Mouse (Mus musculus): Measurements from ENCODE around the gene Ank. TPM values are rescaled to one million over a fixed set of nuclear protein-coding genes. Genes with fewer than 3 reads are reported as not detected.

Ank gene
- polyA plus RNA-seq, 1 experiment = 231 TPM

- Histone ChIP-seq H3K27ac (ENCODE audit: insufficient read depth, low read length) (no peak overlapping the region), H3K4me3 (ENCODE audit: insufficient read depth, low read length) (no peak overlapping the region), H3K4me1 (ENCODE audit: control insufficient read depth, insufficient read depth, low read length) (peaks cover 20% of the 10 kb centered on the region)
- TF ChIP-seq CTCF (IDR thresholded peaks at IDR 0.05; ENCODE audit: extremely low read depth, insufficient read depth, low read length) = no peak
- no peak for TF ChIP-seq POLR2A (IDR thresholded peaks at IDR 0.05; ENCODE audit: extremely low read depth, insufficient read depth, low read length)
Observed at GRCm38 (mm10) chr15:27525233-27526005, 58.9 kb downstream of the Ank start.

- Histone ChIP-seq H3K4me3 (ENCODE audit: insufficient read depth, low read length) (no peak overlapping the region), H3K4me1 (ENCODE audit: control insufficient read depth, insufficient read depth, low read length) (peaks cover 15% of the 10 kb centered on the region), H3K27ac (ENCODE audit: insufficient read depth, low read length) (no peak overlapping the region)
- TF ChIP-seq POLR2A (IDR thresholded peaks at IDR 0.05; ENCODE audit: extremely low read depth, insufficient read depth, low read length) (no peak), CTCF (IDR thresholded peaks at IDR 0.05; ENCODE audit: extremely low read depth, insufficient read depth, low read length) (no peak)
Observed at GRCm38 (mm10) chr15:27528896-27529295, 62.4 kb downstream of the Ank start.

- peaks cover 8% of the 10 kb centered on the region for H3K4me1 ChIP-seq (ENCODE audit: control insufficient read depth, insufficient read depth, low read length)
- TF ChIP-seq POLR2A (IDR thresholded peaks at IDR 0.05; ENCODE audit: extremely low read depth, insufficient read depth, low read length) (no peak), CTCF (IDR thresholded peaks at IDR 0.05; ENCODE audit: extremely low read depth, insufficient read depth, low read length) (no peak)
- H3K27ac ChIP-seq (ENCODE audit: insufficient read depth, low read length) = peak overlapping the region; percentile 33; the same call in 1 of the 2 replicates
- H3K4me3 ChIP-seq (ENCODE audit: insufficient read depth, low read length) = no peak overlapping the region
Observed at GRCm38 (mm10) chr15:27530023-27530422, 63.5 kb downstream of the Ank start.

- Histone ChIP-seq H3K4me1 (ENCODE audit: control insufficient read depth, insufficient read depth, low read length) (peaks cover 22% of the 10 kb centered on the region), H3K4me3 (ENCODE audit: insufficient read depth, low read length) (no peak overlapping the region), H3K27ac (ENCODE audit: insufficient read depth, low read length) (no peak overlapping the region)
- TF ChIP-seq POLR2A (IDR thresholded peaks at IDR 0.05; ENCODE audit: extremely low read depth, insufficient read depth, low read length) = no peak
- no peak for TF ChIP-seq CTCF (IDR thresholded peaks at IDR 0.05; ENCODE audit: extremely low read depth, insufficient read depth, low read length)
Observed at GRCm38 (mm10) chr15:27533036-27533435, 66.6 kb downstream of the Ank start.

- no peak overlapping the region for H3K4me3 ChIP-seq (ENCODE audit: insufficient read depth, low read length)
- no peak for TF ChIP-seq POLR2A (IDR thresholded peaks at IDR 0.05; ENCODE audit: extremely low read depth, insufficient read depth, low read length)
- no peak for TF ChIP-seq CTCF (IDR thresholded peaks at IDR 0.05; ENCODE audit: extremely low read depth, insufficient read depth, low read length)
- H3K27ac ChIP-seq (ENCODE audit: insufficient read depth, low read length) = peak overlapping the region; percentile 74
- H3K4me1 ChIP-seq (ENCODE audit: control insufficient read depth, insufficient read depth, low read length) = peaks cover 29% of the 10 kb centered on the region
Observed at GRCm38 (mm10) chr15:27535681-27536080, 69.2 kb downstream of the Ank start.

- TF ChIP-seq CTCF (IDR thresholded peaks at IDR 0.05; ENCODE audit: extremely low read depth, insufficient read depth, low read length) (no peak), POLR2A (IDR thresholded peaks at IDR 0.05; ENCODE audit: extremely low read depth, insufficient read depth, low read length) (no peak)
- 0 out of 2 replicates have a peak overlapping the region, but pooled peaks have one; percentile 97 for H3K27ac ChIP-seq (ENCODE audit: insufficient read depth, low read length)
- no peak overlapping the region for H3K4me3 ChIP-seq (ENCODE audit: insufficient read depth, low read length)
- H3K4me1 ChIP-seq (ENCODE audit: control insufficient read depth, insufficient read depth, low read length) = peaks cover 29% of the 10 kb centered on the region
Observed at GRCm38 (mm10) chr15:27536186-27536585, 69.7 kb downstream of the Ank start.

- peak overlapping the region; percentile 97 for H3K27ac ChIP-seq (ENCODE audit: insufficient read depth, low read length)
- peak; percentile 62; the same call in 1 of the 2 replicates for TF ChIP-seq POLR2A (IDR thresholded peaks at IDR 0.05; ENCODE audit: extremely low read depth, insufficient read depth, low read length)
- no peak for TF ChIP-seq CTCF (IDR thresholded peaks at IDR 0.05; ENCODE audit: extremely low read depth, insufficient read depth, low read length)
Observed at GRCm38 (mm10) chr15:27536771-27537170, 70.3 kb downstream of the Ank start.

GRCm38 (mm10) chr15:27537519-27538223, 71.2 kb downstream of the Ank start:
- H3K27ac ChIP-seq (ENCODE audit: insufficient read depth, low read length) = peak overlapping the region; percentile 86
- H3K4me1 ChIP-seq (ENCODE audit: control insufficient read depth, insufficient read depth, low read length) = peaks cover 30% of the 10 kb centered on the region
- no peak overlapping the region for H3K4me3 ChIP-seq (ENCODE audit: insufficient read depth, low read length)
- no peak for TF ChIP-seq CTCF (IDR thresholded peaks at IDR 0.05; ENCODE audit: extremely low read depth, insufficient read depth, low read length)
- no peak for TF ChIP-seq POLR2A (IDR thresholded peaks at IDR 0.05; ENCODE audit: extremely low read depth, insufficient read depth, low read length)

More at GRCm38 (mm10) chr15:27536771-27537170, 70.3 kb downstream of the Ank start:
- Histone ChIP-seq H3K4me1 (ENCODE audit: control insufficient read depth, insufficient read depth, low read length) (peaks cover 29% of the 10 kb centered on the region), H3K4me3 (ENCODE audit: insufficient read depth, low read length) (no peak overlapping the region)

GRCm38 (mm10) chr15:27539745-27540144, 73.3 kb downstream of the Ank start:
- Histone ChIP-seq H3K4me3 (ENCODE audit: insufficient read depth, low read length) (no peak overlapping the region), H3K27ac (ENCODE audit: insufficient read depth, low read length) (0 out of 2 replicates have a peak overlapping the region, but pooled peaks have one; percentile 21), H3K4me1 (ENCODE audit: control insufficient read depth, insufficient read depth, low read length) (peaks cover 34% of the 10 kb centered on the region)
- TF ChIP-seq CTCF (IDR thresholded peaks at IDR 0.05; ENCODE audit: extremely low read depth, insufficient read depth, low read length) (no peak), POLR2A (IDR thresholded peaks at IDR 0.05; ENCODE audit: extremely low read depth, insufficient read depth, low read length) (no peak)

Data from cortical plate, adult 2 months (tissue).